Mouse (Mus musculus) embryonic facial prominence, embryonic 12.5 days (tissue): Measurements from ENCODE around the gene Hnrnpu. TPM values are rescaled to one million over a fixed set of nuclear protein-coding genes. Genes with fewer than 3 reads are reported as not detected.
"Not testable (repeated sequence)": the region's sequence is repeated elsewhere in the genome, so short reads cannot be mapped to it uniquely, and the experiment has no call there.

Experiments
- ATAC-seq: fragments of 200-750 bp; cut with Nextera tagmentation; 2 replicates; pipeline ENCODE4 v1.8.0; 2017; ENCODE audit not compliant: insufficient number of reproducible peaks, insufficient read depth, low FRiP score, low TSS enrichment
- H3K27ac ChIP-seq: fragments of 300-500 bp; sonication (generic); 2 replicates; pipeline ENCODE4 v1.5.1; 2016; ENCODE audit warnings: mild to moderate bottlenecking
- H3K27me3 ChIP-seq: fragments of 300-500 bp; sonication (generic); 2 replicates; pipeline ENCODE4 v1.6.1; 2016; ENCODE audit warnings: mild to moderate bottlenecking, moderate library complexity
- H3K36me3 ChIP-seq: fragments of 300-500 bp; sonication (generic); 2 replicates; pipeline ENCODE4 v1.6.1; 2016; ENCODE audit warnings: mild to moderate bottlenecking
- H3K4me1 ChIP-seq: fragments of 300-500 bp; sonication (generic); 2 replicates; pipeline ENCODE4 v1.6.1; 2016
- H3K4me2 ChIP-seq: fragments of 300-500 bp; sonication (generic); replicated peaks from 2 replicates; pipeline ENCODE4 v1.6.1; 2016; ENCODE audit warnings: mild to moderate bottlenecking, moderate library complexity
- H3K4me3 ChIP-seq: fragments of 300-500 bp; sonication (generic); 2 replicates; pipeline ENCODE4 v1.5.1; 2016; ENCODE audit warnings: mild to moderate bottlenecking
- H3K9ac ChIP-seq: fragments of 300-500 bp; sonication (generic); 2 replicates; pipeline ENCODE4 v1.6.1; 2016; ENCODE audit warnings: mild to moderate bottlenecking, moderate library complexity
- H3K9me3 ChIP-seq: fragments of 300-500 bp; sonication (generic); 2 replicates; pipeline ENCODE4 v1.6.1; 2016; ENCODE audit warnings: mild to moderate bottlenecking, moderate library complexity
- WGBS: fragments of 180-500 bp; shearing (Covaris S2); methylation state at CpG from one replicate; pipeline ENCODE4 v1.1.7; 2016; 5-methylcytosine and 5-hydroxymethylcytosine counted together
- microRNA-seq: library from miRNA; unstranded; fragments of <30 nt; microRNA quantifications from one replicate; pipeline ENCODE4, GENCODE M21; 2017
- polyA plus RNA-seq: library from polyadenylated mRNA; unstranded; fragments of >200 nt; fragmentation: Nextera tagmentation; extraction: Ambion mirVana; gene quantifications from 2 replicates; pipeline ENCODE4 v1.2.1, GENCODE M21; 2016

Hnrnpu gene
- polyA plus RNA-seq, 1 experiment from 2014 or later = 876 TPM

DNA sequence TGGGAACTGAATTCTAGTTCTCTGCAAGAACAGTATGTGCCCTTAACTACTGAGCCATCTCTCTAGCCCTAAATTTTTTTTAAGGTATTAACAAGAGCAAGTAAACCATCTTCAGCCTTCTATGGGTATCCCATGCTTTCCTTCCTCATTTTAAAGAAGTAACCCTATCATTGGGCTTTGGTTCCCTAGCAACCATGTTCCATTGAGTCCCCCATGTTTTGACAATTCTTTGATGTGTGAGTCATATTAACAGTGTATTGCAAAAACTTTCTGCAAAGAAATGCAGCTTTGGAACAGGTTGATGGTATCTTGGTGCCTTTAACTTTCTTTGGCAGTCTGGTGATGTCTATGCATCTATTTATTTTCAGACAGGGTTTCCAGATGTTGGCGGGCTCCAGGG lies 43.5 kb downstream of the Hnrnpu start:
- Histone ChIP-seq H3K27ac (no peak overlapping the region), H3K4me2 (no peak overlapping the region), H3K27me3 (no peaks in the 10 kb centered on the region), H3K4me3 (no peak overlapping the region), H3K4me1 (no peaks in the 10 kb centered on the region), H3K9ac (no peak overlapping the region), H3K36me3 (no peaks in the 10 kb centered on the region), H3K9me3 (no peaks in the 10 kb centered on the region)
- ATAC-seq = no peak
- WGBS = 88% methylated on average over 1 of the region's 1 CpGs

DNA sequence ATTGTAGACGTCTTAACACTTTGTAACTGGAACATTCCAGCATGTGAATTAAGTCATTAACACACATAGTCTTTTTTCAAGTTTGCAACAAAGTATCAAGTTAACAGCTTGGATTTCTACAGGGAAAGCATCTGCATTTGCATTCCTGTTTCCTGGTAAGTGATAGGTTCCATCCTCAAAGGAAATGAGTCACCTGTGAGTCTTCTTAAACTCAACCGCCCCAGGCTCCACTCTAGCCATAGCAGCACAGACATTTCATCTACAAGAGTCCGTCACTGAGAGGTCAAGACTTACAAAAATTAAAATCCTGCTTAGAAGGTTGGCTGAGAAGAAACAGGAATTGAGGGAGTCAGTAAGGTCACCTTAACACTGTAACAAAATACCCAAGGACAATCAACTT lies 45.9 kb downstream of the Hnrnpu start:
- Histone ChIP-seq H3K4me1 (no peaks in the 10 kb centered on the region), H3K4me2 (no peak overlapping the region), H3K4me3 (no peak overlapping the region), H3K9me3 (no peaks in the 10 kb centered on the region), H3K9ac (no peak overlapping the region), H3K27ac (no peak overlapping the region), H3K27me3 (no peaks in the 10 kb centered on the region), H3K36me3 (no peaks in the 10 kb centered on the region)
- ATAC-seq = no peak
- 63% methylated on average over 3 of the region's 3 CpGs for WGBS

DNA sequence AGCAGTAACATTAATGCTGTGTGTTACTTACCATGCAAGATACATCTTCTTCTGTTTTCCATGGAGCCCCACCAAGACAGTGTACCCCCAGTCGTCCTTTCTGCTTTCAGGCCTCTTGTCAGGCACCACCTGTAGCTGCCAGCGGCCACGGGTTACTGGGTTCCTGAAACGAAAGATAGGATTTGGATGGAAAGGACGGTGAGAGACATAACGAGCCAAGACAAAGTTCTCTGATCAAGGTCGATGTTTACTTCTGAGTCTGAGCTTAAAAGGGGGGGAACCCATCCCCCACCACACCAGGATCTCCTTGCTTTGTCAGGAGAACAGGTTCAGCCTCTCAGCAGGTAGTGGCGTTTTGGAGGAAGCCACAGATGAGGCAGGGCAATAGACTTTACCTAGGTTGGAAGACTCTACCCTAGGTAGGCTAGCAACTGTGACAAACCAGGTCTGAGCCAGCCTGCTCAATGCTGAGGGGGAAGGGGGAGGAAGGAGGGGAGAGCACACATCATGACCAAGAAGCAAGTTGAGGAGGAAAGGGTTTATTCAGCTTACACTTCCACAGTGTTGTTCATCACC lies 49.9 kb downstream of the Hnrnpu start:
- Histone ChIP-seq H3K9ac (no peak overlapping the region), H3K36me3 (no peaks in the 10 kb centered on the region), H3K9me3 (no peaks in the 10 kb centered on the region), H3K27ac (no peak overlapping the region), H3K27me3 (no peaks in the 10 kb centered on the region), H3K4me3 (no peak overlapping the region), H3K4me1 (no peaks in the 10 kb centered on the region), H3K4me2 (no peak overlapping the region)
- WGBS = 56% methylated on average over 8 of the region's 8 CpGs
- ATAC-seq = no peak

DNA sequence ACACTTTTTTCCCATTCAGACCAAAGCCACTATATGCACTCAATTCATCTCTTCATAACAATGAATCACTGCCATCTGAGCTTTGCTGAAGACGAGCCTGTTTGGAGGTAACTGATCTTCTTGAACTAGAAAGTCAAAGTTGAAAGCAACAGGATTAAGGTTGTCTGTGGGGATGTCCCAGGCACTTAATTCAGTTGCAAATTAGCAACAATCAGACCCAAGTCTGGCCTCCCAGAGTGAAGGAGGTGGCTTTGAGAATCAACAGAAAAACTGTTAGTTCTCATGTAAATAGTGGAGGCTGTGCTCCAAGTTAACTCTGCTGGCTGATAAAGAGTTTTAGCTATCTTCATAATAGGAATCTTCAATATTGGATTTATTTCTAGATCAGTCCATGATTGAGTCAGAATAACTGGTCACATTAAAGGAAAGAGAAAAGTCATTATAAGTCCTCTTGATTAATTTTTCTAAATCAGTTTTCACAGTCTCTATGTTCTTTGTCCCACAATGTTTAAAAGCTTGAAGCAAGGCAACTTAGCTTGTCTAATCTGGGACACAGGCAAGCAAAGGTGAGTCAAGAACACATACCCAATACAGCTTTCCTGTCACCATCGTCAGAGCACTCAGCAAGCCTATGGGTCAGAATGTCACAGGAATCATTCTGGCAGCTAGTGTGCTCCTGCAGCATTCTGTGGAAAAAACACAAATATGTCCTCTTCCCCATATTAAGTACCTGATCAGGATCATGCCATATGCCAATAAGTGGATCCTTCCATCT lies 53.5 kb downstream of the Hnrnpu start:
- WGBS = 71% methylated on average over 2 of the region's 2 CpGs
- no peaks in the 10 kb centered on the region for H3K4me1 ChIP-seq
- H3K27me3 ChIP-seq = no peaks in the 10 kb centered on the region
- no peaks in the 10 kb centered on the region for H3K9me3 ChIP-seq
- no peak overlapping the region for H3K27ac ChIP-seq
- H3K36me3 ChIP-seq = no peaks in the 10 kb centered on the region
- H3K4me3 ChIP-seq = no peak overlapping the region
- no peak for ATAC-seq
- H3K9ac ChIP-seq = no peak overlapping the region
- no peak overlapping the region for H3K4me2 ChIP-seq

DNA sequence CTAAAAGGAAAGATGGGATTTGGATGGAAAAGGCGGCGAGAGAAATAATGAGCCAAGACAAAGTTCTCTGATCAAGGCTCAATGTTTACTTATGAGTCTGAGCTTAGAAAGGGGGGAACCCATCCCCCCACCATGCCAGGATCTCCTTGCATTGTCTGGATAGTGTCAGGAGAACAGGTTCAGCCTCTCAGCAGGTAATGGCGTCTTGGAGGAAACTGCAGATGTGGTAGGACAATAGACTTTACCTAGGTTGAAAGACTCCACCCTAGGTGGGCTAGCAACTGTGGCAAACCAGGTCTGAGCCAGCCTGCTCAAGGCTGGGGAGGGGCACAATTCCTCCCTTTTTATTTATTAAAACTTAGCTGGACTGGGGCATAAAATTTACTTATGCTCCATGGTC lies 54.3 kb downstream of the Hnrnpu start:
- H3K4me3 ChIP-seq, ATAC-seq, H3K9ac ChIP-seq, H3K9me3 ChIP-seq, H3K27ac ChIP-seq, H3K36me3 ChIP-seq, H3K4me2 ChIP-seq, H3K27me3 ChIP-seq, H3K4me1 ChIP-seq: not testable (repeated sequence)
- WGBS = 84% methylated on average over 3 of the region's 3 CpGs

DNA sequence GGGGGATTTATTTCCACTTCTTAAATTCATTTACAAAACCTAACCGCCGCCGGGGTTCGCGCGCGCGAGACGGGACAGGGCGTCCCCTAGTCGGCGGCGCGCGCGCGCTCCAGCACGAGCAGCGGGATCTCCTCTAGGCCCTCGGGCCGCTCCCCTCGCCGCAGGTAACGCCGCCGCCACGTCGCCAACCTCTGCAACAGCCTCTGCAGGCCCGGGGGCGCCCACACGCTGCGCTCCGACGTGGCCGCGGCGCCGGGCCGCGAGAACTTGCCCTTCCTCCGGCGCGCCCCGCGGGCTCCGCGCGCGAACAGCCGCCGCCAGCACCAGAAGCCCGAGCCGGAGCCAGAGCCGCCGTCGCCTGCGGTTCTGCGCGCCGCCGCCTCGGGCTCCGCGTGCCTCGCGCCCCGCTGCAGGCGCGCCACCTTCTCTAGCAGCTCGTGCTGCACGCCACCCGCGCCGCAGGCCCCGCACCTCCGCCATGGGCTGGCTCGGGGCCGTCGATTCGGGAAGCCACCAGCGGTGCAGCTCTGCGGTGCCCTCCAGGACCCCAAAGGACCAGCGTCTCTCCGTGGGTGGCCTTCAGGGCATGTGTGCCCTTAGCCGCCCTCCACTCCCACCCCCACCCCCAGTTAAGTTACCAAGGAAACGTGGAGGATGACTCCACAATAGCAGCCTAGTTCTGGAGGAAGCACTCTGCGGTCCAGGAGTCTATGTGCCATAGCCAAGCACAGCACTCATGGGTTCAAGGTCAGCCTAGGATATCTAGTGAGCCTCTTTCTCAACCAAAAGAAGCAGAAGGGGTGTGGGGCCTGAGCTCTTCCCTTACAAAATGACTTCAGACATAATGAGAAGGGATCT lies 61.3 kb downstream of the Hnrnpu start:
- H3K9ac ChIP-seq = peak overlapping the region; percentile 69
- H3K9me3 ChIP-seq = no peaks in the 10 kb centered on the region
- no peaks in the 10 kb centered on the region for H3K27me3 ChIP-seq
- under 1% methylated on average over 79 of the region's 87 CpGs for WGBS
- no peaks in the 10 kb centered on the region for H3K4me1 ChIP-seq
- peak overlapping the region; percentile 55 for H3K27ac ChIP-seq
- peak overlapping the region; percentile 66 for H3K4me2 ChIP-seq
- no peaks in the 10 kb centered on the region for H3K36me3 ChIP-seq
- ATAC-seq = peak; percentile 86
- peak overlapping the region; percentile 51 for H3K4me3 ChIP-seq

DNA sequence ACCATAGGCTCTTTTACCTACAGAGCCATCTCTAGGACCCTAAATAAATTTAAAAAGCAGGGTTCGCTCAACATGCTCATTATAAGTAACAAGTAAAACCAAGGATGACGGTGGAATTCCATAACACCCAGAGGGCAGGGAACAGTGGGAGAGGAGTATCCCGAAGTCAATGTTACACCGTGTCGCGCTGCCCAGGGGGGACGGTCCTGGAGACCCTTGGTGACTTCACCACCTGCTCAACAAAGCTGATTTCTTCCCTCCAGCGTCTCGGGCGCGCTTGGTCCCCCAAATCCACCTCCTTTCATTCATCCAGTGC lies 61.9 kb downstream of the Hnrnpu start:
- Histone ChIP-seq H3K9ac (peak overlapping the region; percentile 69), H3K27me3 (no peaks in the 10 kb centered on the region), H3K36me3 (no peaks in the 10 kb centered on the region), H3K9me3 (no peaks in the 10 kb centered on the region), H3K4me3 (peak overlapping the region; percentile 51), H3K4me1 (no peaks in the 10 kb centered on the region), H3K4me2 (peak overlapping the region; percentile 66), H3K27ac (no peak overlapping the region)
- ATAC-seq = 0 out of 2 replicates have a peak, but pooled peaks have one; percentile 65
- WGBS = 7% methylated on average over 11 of the region's 11 CpGs

DNA sequence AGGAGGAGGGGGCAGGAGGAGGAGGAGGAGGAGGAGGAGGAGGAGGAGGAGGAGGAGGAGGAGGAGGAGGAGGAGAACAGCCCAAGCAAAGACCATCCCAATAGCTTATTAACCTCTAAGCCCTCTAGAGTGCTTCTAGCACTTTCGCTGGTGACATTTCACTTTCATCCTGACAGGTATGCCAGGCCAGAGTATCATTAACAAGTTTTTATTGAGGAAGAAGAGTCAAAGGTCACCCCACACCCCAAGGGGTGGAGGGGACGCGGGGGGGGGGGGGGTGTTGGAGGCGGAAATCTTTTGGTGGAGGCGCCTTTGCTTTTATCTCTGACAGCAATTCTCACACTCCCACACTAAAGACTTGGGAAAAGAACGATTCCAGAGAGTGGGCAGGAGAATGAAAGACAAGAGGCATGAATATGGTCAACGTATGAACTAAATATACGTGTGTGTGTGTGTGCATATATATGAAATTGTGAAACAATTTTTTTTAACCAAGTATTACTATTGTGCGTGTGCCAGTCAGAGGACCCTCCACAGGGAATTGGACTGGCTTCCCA lies 62.3 kb downstream of the Hnrnpu start:
- no peak overlapping the region for H3K4me3 ChIP-seq
- peak overlapping the region; percentile 66 for H3K4me2 ChIP-seq
- WGBS = 58% methylated on average over 9 of the region's 9 CpGs
- H3K9me3 ChIP-seq = no peaks in the 10 kb centered on the region
- no peak overlapping the region for H3K27ac ChIP-seq
- H3K36me3 ChIP-seq = no peaks in the 10 kb centered on the region
- H3K27me3 ChIP-seq = no peaks in the 10 kb centered on the region
- ATAC-seq = no peak
- no peaks in the 10 kb centered on the region for H3K4me1 ChIP-seq
- no peak overlapping the region for H3K9ac ChIP-seq

Small RNAs within 50 kb of the gene (microRNA-seq; reads per million reads assigned to microRNA genes)
- not detected for gene Gm27458

Other genes starting within 250 kb of the Hnrnpu start
- 24.3 and 24.9 TPM in 2 replicates for gene Desi2, start 150.4 kb downstream of the Hnrnpu start, polyA plus RNA-seq
- gene Cox20, start 18.7 kb downstream of the Hnrnpu start, polyA plus RNA-seq = 144 and 148 TPM in 2 replicates
- 5.6 and 5.8 TPM in 2 replicates for gene Efcab2, start 68.3 kb upstream of the Hnrnpu start, polyA plus RNA-seq
- 32.0 and 34.3 TPM in 2 replicates for gene Kif26b, start 191.3 kb upstream of the Hnrnpu start, polyA plus RNA-seq